Mouse (Mus musculus) erythroblast, embryonic 14.5 days (primary cell): ENCODE data around the gene Hist1h1c. TPM values are rescaled to one million over a fixed set of nuclear protein-coding genes. Genes with fewer than 3 reads are reported as not detected.
"Not testable (repeated sequence)": the region's sequence is repeated elsewhere in the genome, so short reads cannot be mapped to it uniquely, and the experiment has no call there.

Source experiments
- H3K27me3 ChIP-seq: 2 replicates; pipeline ENCODE4 v1.6.1; 2012; ENCODE audit warnings: inconsistent platforms; ENCODE audit not compliant: control insufficient read depth
- H3K36me3 ChIP-seq: 2 replicates; pipeline ENCODE4 v1.6.1; 2012; ENCODE audit warnings: mild to moderate bottlenecking, inconsistent platforms; ENCODE audit not compliant: control insufficient read depth
- H3K4me1 ChIP-seq: 2 replicates; pipeline ENCODE4 v1.6.1; 2012; ENCODE audit warnings: inconsistent platforms; ENCODE audit not compliant: control insufficient read depth
- H3K4me3 ChIP-seq: replicated peaks from 2 replicates; pipeline ENCODE3; 2012; ENCODE audit warnings: moderate library complexity, mild to moderate bottlenecking, inconsistent platforms
- H3K9me3 ChIP-seq: 2 replicates; pipeline ENCODE4 v1.6.1; 2012; ENCODE audit warnings: low read length, inconsistent platforms, mixed read lengths; ENCODE audit not compliant: control insufficient read depth
- GATA1 ChIP-seq: IDR thresholded peaks from 2 replicates; pipeline ENCODE4 v1.6.1; 2012; ENCODE audit warnings: low read length, inconsistent platforms, mixed read lengths
- TAL1 ChIP-seq: IDR thresholded peaks from 3 replicates; pipeline ENCODE4 v1.6.1; 2012; ENCODE audit warnings: low read length, inconsistent platforms, mixed read lengths
- polyA plus RNA-seq: library from polyadenylated mRNA; stranded (reverse); fragments of >175 nt; gene quantifications from 2 replicates; pipeline ENCODE4 v1.2.3, GENCODE M21; 2012

Gene Hist1h1c
- polyA plus RNA-seq, 1 experiment = 94.3 TPM

DNA sequence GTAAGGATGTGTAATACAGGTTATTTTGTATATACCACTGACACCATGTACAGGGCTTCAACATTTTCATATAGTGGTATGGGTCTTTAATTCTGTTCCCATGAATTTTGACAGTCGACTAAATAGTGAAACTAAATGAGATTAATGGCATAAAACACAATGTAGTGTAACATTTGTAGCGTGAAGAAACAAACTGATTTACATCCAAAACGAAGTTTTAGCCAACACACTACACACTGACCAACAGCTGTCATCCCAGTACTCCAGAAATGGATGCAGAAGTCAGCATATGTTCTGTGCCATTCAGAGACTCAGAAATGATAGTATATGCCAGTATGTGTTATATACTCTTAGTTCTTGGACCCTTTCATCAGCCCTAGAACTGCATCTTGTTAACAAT, 19.3 kb downstream of the Hist1h1c start:
- Histone ChIP-seq H3K4me3 (peak overlapping the region; percentile 63), H3K36me3 (peaks cover 2% of the 10 kb centered on the region), H3K4me1 (peaks cover 79% of the 10 kb centered on the region), H3K9me3 (no peaks in the 10 kb centered on the region), H3K27me3 (no peaks in the 10 kb centered on the region)
- no peak for TF ChIP-seq GATA1
- TF ChIP-seq TAL1 = no peak

DNA sequence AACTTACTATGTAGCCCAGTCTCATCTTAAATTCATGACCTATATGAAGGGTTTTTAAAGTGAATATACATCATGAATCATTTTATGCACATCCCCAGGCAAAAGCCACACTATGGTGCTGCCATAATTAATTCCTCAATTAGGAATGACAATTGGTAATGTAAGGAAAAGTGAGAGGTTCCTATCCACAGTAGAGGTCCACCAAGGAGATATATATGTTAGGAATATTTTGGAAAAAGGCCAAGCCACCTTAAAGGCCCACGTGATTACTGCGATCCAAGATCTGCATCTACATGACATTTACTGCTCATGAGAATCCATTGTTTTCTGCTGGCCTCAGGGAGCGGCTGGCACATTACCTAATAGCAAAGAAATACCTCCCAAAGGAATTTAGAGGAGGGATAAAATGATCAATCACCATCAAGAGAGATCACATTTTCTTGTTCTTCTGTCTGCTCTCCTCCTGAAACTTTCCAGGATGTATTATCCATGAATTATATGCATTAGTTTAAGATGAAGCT, 20.7 kb downstream of the Hist1h1c start:
- no peaks in the 10 kb centered on the region for H3K9me3 ChIP-seq
- TF ChIP-seq GATA1 = no peak
- TF ChIP-seq TAL1 = no peak
- H3K36me3 ChIP-seq = peaks cover 2% of the 10 kb centered on the region
- peaks cover 84% of the 10 kb centered on the region for H3K4me1 ChIP-seq
- H3K27me3 ChIP-seq = no peaks in the 10 kb centered on the region
- H3K4me3 ChIP-seq = peak overlapping the region; percentile 64

- Histone ChIP-seq H3K4me1 (peaks cover 89% of the 10 kb centered on the region), H3K36me3 (peaks cover 2% of the 10 kb centered on the region), H3K9me3 (no peaks in the 10 kb centered on the region), H3K27me3 (no peaks in the 10 kb centered on the region), H3K4me3 (peak overlapping the region; percentile 64)
- TF ChIP-seq TAL1 (no peak), GATA1 (no peak)
Measured at GRCm38 (mm10) chr13:23759916-23760239, 21.3 kb downstream of the Hist1h1c start.

GRCm38 (mm10) chr13:23760240-23760971, 21.8 kb downstream of the Hist1h1c start:
- H3K4me1 ChIP-seq = peaks cover 87% of the 10 kb centered on the region
- no peaks in the 10 kb centered on the region for H3K9me3 ChIP-seq
- no peak for TF ChIP-seq GATA1
- no peaks in the 10 kb centered on the region for H3K27me3 ChIP-seq
- H3K4me3 ChIP-seq = peak overlapping the region; percentile 64
- H3K36me3 ChIP-seq = peaks cover 2% of the 10 kb centered on the region; the same call in 1 of the 2 replicates

DNA sequence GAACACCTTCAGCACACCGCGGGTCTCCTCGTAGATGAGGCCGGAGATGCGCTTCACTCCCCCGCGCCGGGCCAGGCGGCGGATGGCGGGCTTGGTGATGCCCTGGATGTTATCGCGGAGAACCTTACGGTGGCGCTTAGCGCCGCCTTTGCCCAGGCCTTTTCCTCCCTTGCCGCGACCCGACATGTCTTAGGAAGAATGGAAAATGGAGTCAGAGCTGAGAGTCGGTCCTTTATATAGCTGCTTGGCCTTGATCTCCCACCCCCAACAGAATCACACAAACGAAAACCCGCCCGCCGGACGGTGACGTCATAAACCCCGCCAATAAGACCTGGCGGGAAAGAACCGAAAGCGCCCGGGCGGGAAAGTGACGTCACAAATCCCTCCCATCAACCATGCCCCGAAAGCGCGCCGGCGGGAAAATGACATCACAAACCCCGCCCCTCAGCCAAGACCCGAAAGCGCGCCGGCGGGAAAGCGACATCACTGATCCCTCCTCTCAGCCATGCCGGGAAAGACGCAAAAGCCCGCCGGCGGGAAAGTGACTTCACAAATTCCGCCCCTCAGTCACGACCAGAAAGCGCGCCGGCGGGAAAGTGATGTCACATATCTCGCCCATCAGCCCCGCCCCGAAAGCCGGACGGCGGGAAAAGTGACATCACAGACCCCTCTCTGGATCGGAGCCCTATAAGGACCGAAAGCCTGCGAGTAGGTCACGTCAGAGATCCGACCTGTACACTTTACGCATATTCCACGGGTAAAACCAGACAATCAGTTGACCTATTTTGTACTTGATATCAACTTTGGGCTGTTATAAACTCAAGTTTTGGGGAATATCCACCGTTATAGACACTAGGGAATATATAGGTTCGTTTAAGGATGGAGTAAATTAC, 22.6 kb downstream of the Hist1h1c start, which contains the start of gene Hist1h4a:
Gene Hist1h4a (minus strand): TSS at position 259 of the 893 bp plus-strand sequence.
- no peaks in the 10 kb centered on the region for H3K27me3 ChIP-seq
- peaks cover 85% of the 10 kb centered on the region for H3K4me1 ChIP-seq
- H3K9me3 ChIP-seq = no peaks in the 10 kb centered on the region

GRCm38 (mm10) chr13:23761871-23762821, 23.5 kb downstream of the Hist1h1c start, which contains the start of gene Hist1h3a:
Gene Hist1h3a, minus strand, starts transcription at chr13:23762386.
- peaks cover 87% of the 10 kb centered on the region for H3K4me1 ChIP-seq
- TF ChIP-seq GATA1 = peak; percentile 51; the same call in 1 of the 2 replicates

More for the DNA sequence above, 22.6 kb downstream of the Hist1h1c start, which contains the start of gene Hist1h4a:
- Histone ChIP-seq H3K36me3 (peaks cover 2% of the 10 kb centered on the region; the same call in 1 of the 2 replicates), H3K4me3 (peak within 1 kb of the TSS; percentile 67)
- peak; percentile 81 for TF ChIP-seq GATA1
- TF ChIP-seq TAL1 = no peak

GRCm38 (mm10) chr13:23763242-23763585, 24.6 kb downstream of the Hist1h1c start:
- TF ChIP-seq GATA1 (no peak), TAL1 (no peak)
- H3K4me1 ChIP-seq = peaks cover 84% of the 10 kb centered on the region

More at GRCm38 (mm10) chr13:23761871-23762821, 23.5 kb downstream of the Hist1h1c start, which contains the start of gene Hist1h3a:
- H3K27me3 ChIP-seq, H3K36me3 ChIP-seq, H3K9me3 ChIP-seq: not testable (repeated sequence)
- peak within 1 kb of the TSS; percentile 80 for H3K4me3 ChIP-seq

More at GRCm38 (mm10) chr13:23763242-23763585, 24.6 kb downstream of the Hist1h1c start:
- Histone ChIP-seq H3K4me3 (peak overlapping the region; percentile 80), H3K36me3 (peaks cover 7% of the 10 kb centered on the region; the same call in 1 of the 2 replicates), H3K9me3 (no peaks in the 10 kb centered on the region), H3K27me3 (no peaks in the 10 kb centered on the region)
